Mouse (Mus musculus) heart, adult 2 months (tissue): ENCODE measurements around the gene Gucy2g.

Source experiments
- CTCF ChIP-seq: fragments of 200-600 bp; IDR thresholded peaks from 2 replicates; pipeline ENCODE4 v1.8.1; 2022; ENCODE audit warnings: antibody characterized with exemption, mild to moderate bottlenecking, moderate library complexity
- POLR2A ChIP-seq: fragments of 200-500 bp; IDR thresholded peaks from 2 replicates; pipeline ENCODE4 v1.6.1; 2011; ENCODE audit warnings: mild to moderate bottlenecking, low read depth, low read length, control low read depth; ENCODE audit not compliant: insufficient read depth

- TF ChIP-seq CTCF (no peak), POLR2A (no peak)
Observed at GRCm38 (mm10) chr19:55258514-55258913, 17.5 kb upstream of the Gucy2g start.
